Mouse (Mus musculus) liver, adult 2 months (tissue): ENCODE measurements at regions not wholly inside any gene's neighbourhood (a gene's known extent, or its start where the extent isn't known, plus 50 kb on each side); places are given as distances from the start of the nearest gene placed in this dataset.

Experiments used
- DNase-seq: peaks from one replicate; pipeline ENCODE4 v3.0.0-alpha.2; 2011; ENCODE audit warnings: low read depth, low spot score; ENCODE audit errors: extremely low read depth
- H3K27ac ChIP-seq: fragments of 200-500 bp; replicated peaks from 2 replicates; pipeline ENCODE4 v1.5.1; 2012; ENCODE audit warnings: low read depth, mild to moderate bottlenecking, control low read depth, inconsistent platforms, low read length; ENCODE audit not compliant: insufficient read depth
- H3K27me3 ChIP-seq: fragments of 200-500 bp; 2 replicates; pipeline ENCODE4 v1.6.1; 2012; ENCODE audit warnings: mild to moderate bottlenecking, moderate library complexity, low read length, inconsistent platforms; ENCODE audit not compliant: control insufficient read depth, insufficient read depth
- H3K36me3 ChIP-seq: fragments of 200-500 bp; 2 replicates; pipeline ENCODE4 v1.6.1; 2012; ENCODE audit warnings: low read length, inconsistent platforms; ENCODE audit not compliant: control insufficient read depth, insufficient read depth
- H3K4me1 ChIP-seq: fragments of 200-500 bp; 2 replicates; pipeline ENCODE4 v1.6.1; 2011; ENCODE audit warnings: low read length; ENCODE audit not compliant: control insufficient read depth, insufficient read depth
- H3K4me3 ChIP-seq: fragments of 200-500 bp; 2 replicates; pipeline ENCODE4 v1.5.1; 2011; ENCODE audit warnings: low read depth, mild to moderate bottlenecking, control low read depth, low read length, moderate library complexity; ENCODE audit not compliant: insufficient read depth
- H3K79me2 ChIP-seq: fragments of 200-500 bp; 2 replicates; pipeline ENCODE4 v1.6.1; 2012; ENCODE audit warnings: inconsistent platforms, mild to moderate bottlenecking, low read length, moderate library complexity; ENCODE audit not compliant: control insufficient read depth, insufficient read depth
- H3K9ac ChIP-seq: fragments of 200-500 bp; 2 replicates; pipeline ENCODE4 v1.6.1; 2012; ENCODE audit warnings: low read depth, mild to moderate bottlenecking, control low read depth, inconsistent platforms, low read length
- CTCF ChIP-seq: fragments of 200-500 bp; IDR thresholded peaks from 2 replicates; pipeline ENCODE4 v1.5.1; 2011; ENCODE audit warnings: low read depth, low read length, control low read depth
- POLR2A ChIP-seq: fragments of 200-500 bp; IDR thresholded peaks from 2 replicates; pipeline ENCODE4 v1.6.1; 2011; ENCODE audit warnings: low read length, control low read depth; ENCODE audit not compliant: insufficient read depth; ENCODE audit errors: extremely low read depth
- WGBS: fragments of 180-500 bp; shearing (Covaris S2); methylation state at CpG from one replicate; pipeline ENCODE4 v1.1.7; 2018; 5-methylcytosine and 5-hydroxymethylcytosine counted together

DNA sequence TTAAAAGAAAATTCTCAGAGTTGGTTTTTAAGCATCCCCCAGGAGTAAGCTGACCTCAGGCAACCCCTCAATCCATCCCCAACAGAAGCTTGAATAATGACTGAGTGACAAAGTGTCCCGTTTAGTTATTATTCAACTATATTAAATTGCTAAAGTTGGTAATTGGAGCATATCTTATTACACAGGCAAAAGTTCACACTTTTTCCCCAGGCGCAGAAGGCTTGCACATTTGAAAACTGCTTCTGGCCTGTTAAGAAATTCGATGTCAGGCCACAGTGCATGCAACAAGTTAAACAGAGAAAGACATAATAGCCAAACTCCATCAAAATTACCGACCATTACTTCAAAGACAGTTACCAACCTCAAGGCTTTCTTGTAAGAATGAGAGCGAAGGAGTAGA is 240.3 kb downstream of the Pik3r1 start:
- no peak overlapping the region for H3K9ac ChIP-seq
- peaks cover 14% of the 10 kb centered on the region for H3K4me1 ChIP-seq
- no peaks in the 10 kb centered on the region for H3K36me3 ChIP-seq
- 91% methylated on average over 5 of the region's 5 CpGs for WGBS
- DNase-seq = no peak
- H3K27me3 ChIP-seq = no peaks in the 10 kb centered on the region
- no peak overlapping the region for H3K4me3 ChIP-seq
- no peak for TF ChIP-seq CTCF
- TF ChIP-seq POLR2A = no peak
- no peaks in the 10 kb centered on the region for H3K79me2 ChIP-seq
- H3K27ac ChIP-seq = no peak overlapping the region

DNA sequence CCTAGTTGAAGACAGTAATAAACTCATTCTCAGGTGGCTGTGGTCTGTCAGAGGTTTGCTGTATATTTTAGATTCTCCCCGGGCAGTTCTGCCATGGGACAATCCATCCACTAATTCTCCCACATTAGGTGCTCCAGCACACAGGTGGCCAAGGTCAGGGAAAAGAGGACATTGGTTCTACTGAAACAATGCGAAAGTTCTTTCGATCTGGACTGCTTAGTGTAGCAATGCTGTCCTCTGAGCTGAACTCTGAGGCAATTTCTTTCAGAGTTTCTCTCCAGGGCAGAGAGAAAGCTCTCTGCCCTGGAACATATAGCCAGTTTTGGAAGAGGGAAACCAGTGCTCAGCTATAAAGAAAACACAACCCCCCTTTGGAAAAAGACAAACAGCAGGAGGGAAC is 243.2 kb downstream of the Pik3r1 start:
- H3K36me3 ChIP-seq = no peaks in the 10 kb centered on the region
- no peaks in the 10 kb centered on the region for H3K27me3 ChIP-seq
- no peak overlapping the region for H3K4me3 ChIP-seq
- no peak overlapping the region for H3K9ac ChIP-seq
- DNase-seq = peak; percentile 95
- 28% methylated on average over 3 of the region's 3 CpGs for WGBS
- H3K4me1 ChIP-seq = peaks cover 14% of the 10 kb centered on the region
- H3K27ac ChIP-seq = peak overlapping the region; percentile 49
- no peaks in the 10 kb centered on the region for H3K79me2 ChIP-seq
- TF ChIP-seq POLR2A (no peak), CTCF (no peak)

DNA sequence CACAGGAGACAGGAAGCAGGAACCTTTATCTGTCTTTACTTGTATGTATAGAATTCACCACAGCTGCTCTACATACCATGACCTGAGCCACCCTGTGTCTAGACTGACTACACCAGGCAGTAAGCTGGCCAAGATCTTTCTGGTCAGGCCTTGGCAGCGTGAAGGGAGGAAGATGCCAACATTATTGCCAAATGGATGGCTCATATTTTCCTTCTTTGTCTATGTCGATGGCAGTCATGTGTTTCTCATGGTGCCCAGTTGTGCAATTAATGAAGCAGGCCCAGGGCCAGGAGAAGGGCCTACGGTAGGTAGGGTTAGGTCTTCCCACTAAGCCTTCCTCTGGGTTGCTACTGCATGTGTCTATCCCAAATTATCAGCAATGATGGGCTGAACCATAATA is 243.8 kb downstream of the Pik3r1 start:
- Histone ChIP-seq H3K4me3 (no peak overlapping the region), H3K79me2 (no peaks in the 10 kb centered on the region), H3K27me3 (no peaks in the 10 kb centered on the region), H3K4me1 (peaks cover 14% of the 10 kb centered on the region), H3K36me3 (no peaks in the 10 kb centered on the region), H3K27ac (peak overlapping the region; percentile 49), H3K9ac (no peak overlapping the region)
- WGBS = 25% methylated on average over 3 of the region's 3 CpGs
- peak; percentile 98 for DNase-seq
- no peak for TF ChIP-seq POLR2A
- no peak for TF ChIP-seq CTCF

DNA sequence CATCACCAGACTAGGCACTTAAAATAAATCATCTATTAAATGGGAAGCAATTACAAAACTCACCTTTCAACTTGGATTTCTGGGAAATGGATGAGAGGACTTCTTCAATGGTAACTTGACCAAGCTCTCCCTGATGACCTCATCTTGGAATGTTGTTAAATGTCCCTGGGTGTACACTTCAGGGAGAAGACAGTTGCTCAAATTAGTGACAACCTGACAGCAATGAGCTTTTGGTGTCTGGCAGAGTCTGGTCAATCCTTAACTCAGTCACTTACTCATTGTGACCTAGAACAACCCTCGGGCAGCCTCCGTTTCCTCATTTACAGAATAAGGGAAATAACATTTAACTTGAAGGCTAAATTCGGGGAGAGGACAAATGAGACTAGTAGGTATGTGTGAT is 244.5 kb downstream of the Pik3r1 start:
- Histone ChIP-seq H3K27me3 (no peaks in the 10 kb centered on the region), H3K36me3 (no peaks in the 10 kb centered on the region), H3K4me1 (peaks cover 14% of the 10 kb centered on the region), H3K27ac (peak overlapping the region; percentile 60), H3K9ac (no peak overlapping the region), H3K79me2 (no peaks in the 10 kb centered on the region), H3K4me3 (no peak overlapping the region)
- WGBS = 32% methylated on average over 3 of the region's 3 CpGs
- no peak for TF ChIP-seq CTCF
- peak; percentile 73 for DNase-seq

DNA sequence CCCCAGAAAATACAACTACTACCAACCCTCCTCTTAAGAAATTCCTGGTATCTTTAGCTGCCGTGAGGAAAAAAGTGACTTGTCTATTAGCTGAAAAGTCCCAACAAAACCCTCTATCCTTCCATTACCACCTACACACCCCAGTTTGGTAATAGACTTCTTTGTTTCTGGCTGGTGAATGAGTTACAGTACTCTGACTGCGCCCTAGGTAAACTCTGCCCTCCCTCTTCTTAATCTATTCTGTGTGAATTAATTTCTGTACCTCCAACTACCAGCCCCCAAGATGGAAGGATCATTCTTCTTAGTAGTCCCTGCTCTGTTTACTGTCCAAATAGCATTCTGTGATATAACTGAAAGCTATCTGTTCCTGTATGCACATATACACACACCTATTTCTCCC is 245.4 kb downstream of the Pik3r1 start:
- Histone ChIP-seq H3K4me3 (no peak overlapping the region), H3K9ac (no peak overlapping the region), H3K27ac (no peak overlapping the region), H3K4me1 (peaks cover 14% of the 10 kb centered on the region), H3K79me2 (no peaks in the 10 kb centered on the region), H3K36me3 (no peaks in the 10 kb centered on the region), H3K27me3 (no peaks in the 10 kb centered on the region)
- WGBS = 92% methylated on average over 2 of the region's 2 CpGs
- no peak for DNase-seq
- TF ChIP-seq POLR2A = no peak
- TF ChIP-seq CTCF = no peak

DNA sequence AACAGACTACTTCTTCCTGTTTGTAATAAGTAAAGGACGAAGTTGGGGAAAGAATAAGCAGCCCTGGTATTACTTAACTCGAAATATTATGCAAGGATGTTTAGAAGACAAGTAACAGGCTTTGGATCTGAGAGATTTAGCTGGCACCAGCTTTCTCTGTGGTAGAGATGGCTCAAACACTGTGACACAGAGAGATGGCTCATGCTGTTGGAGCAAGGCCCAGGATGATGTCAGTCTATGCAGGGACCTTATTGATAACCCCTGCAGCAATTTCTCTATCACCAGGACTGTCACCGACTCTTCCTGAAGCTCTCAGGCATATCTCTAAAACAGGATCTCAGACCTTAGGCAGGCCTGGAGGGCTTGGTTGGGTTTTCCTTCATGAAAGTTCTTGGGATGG is 254.7 kb downstream of the Pik3r1 start:
- Histone ChIP-seq H3K27me3 (no peaks in the 10 kb centered on the region), H3K4me1 (peaks cover 8% of the 10 kb centered on the region; the same call in 1 of the 2 replicates), H3K4me3 (no peak overlapping the region), H3K27ac (peak overlapping the region; percentile 11; the same call in 1 of the 2 replicates), H3K36me3 (no peaks in the 10 kb centered on the region), H3K9ac (no peak overlapping the region; the same call in 1 of the 2 replicates), H3K79me2 (no peaks in the 10 kb centered on the region)
- 5% methylated on average over 3 of the region's 3 CpGs for WGBS
- peak; percentile 85 for DNase-seq
- TF ChIP-seq CTCF (no peak), POLR2A (no peak)
